Mouse (Mus musculus) liver, embryonic 13.5 days (tissue): ENCODE data around the gene Itpr2. TPM values are rescaled to one million over a fixed set of nuclear protein-coding genes. Genes with fewer than 3 reads are reported as not detected.

ENCODE experiments used
- ATAC-seq: fragments of 200-750 bp; cut with Nextera tagmentation; 2 replicates; pipeline ENCODE4 v1.8.0; 2017; ENCODE audit warnings: low read depth, mild to moderate bottlenecking, moderate number of reproducible peaks, moderate library complexity
- DNase-seq: peaks from one replicate; pipeline ENCODE4 v3.0.0; 2022
- H3K27ac ChIP-seq: fragments of 300-500 bp; sonication (generic); 2 replicates; pipeline ENCODE4 v1.5.1; 2015; ENCODE audit warnings: moderate library complexity, mild to moderate bottlenecking, inconsistent platforms
- H3K27me3 ChIP-seq: fragments of 300-500 bp; sonication (generic); 2 replicates; pipeline ENCODE4 v1.6.1; 2015; ENCODE audit warnings: mild to moderate bottlenecking, inconsistent platforms
- H3K36me3 ChIP-seq: fragments of 300-500 bp; sonication (generic); 2 replicates; pipeline ENCODE4 v1.6.1; 2015; ENCODE audit warnings: mild to moderate bottlenecking, inconsistent platforms
- H3K4me1 ChIP-seq: fragments of 300-500 bp; sonication (generic); replicated peaks from 2 replicates; pipeline ENCODE4 v1.6.1; 2015; ENCODE audit warnings: inconsistent platforms
- H3K4me2 ChIP-seq: fragments of 300-500 bp; sonication (generic); 2 replicates; pipeline ENCODE4 v1.6.1; 2015; ENCODE audit warnings: inconsistent platforms, mild to moderate bottlenecking, moderate library complexity
- H3K4me3 ChIP-seq: fragments of 300-500 bp; sonication (generic); replicated peaks from 2 replicates; pipeline ENCODE4 v1.5.1; 2015; ENCODE audit warnings: mild to moderate bottlenecking, inconsistent platforms
- H3K9ac ChIP-seq: fragments of 300-500 bp; sonication (generic); 2 replicates; pipeline ENCODE4 v1.6.1; 2015; ENCODE audit warnings: mild to moderate bottlenecking, inconsistent platforms
- H3K9me3 ChIP-seq: fragments of 300-500 bp; sonication (generic); replicated peaks from 2 replicates; pipeline ENCODE4 v1.6.1; 2016; ENCODE audit warnings: inconsistent platforms
- whole genome bisulfite sequencing: fragments of 180-500 bp; shearing (Covaris S2); methylation state at CpG from one replicate; pipeline ENCODE4 v1.1.7; 2015; ENCODE audit not compliant: insufficient replicate concordance; 5-methylcytosine and 5-hydroxymethylcytosine counted together
- polyA plus RNA-seq: library from polyadenylated mRNA; unstranded; fragments of >200 nt; fragmentation: Nextera tagmentation; extraction: Ambion mirVana; gene quantifications from 2 replicates; pipeline ENCODE4 v1.2.1, GENCODE M21; 2015

Gene Itpr2
- polyA plus RNA-seq, 1 experiment from 2014 or later = 2.4 TPM

- H3K9me3 ChIP-seq = no peaks in the 10 kb centered on the region
- H3K27ac ChIP-seq = no peak overlapping the region
- no peaks in the 10 kb centered on the region for H3K27me3 ChIP-seq
- no peak for ATAC-seq
- H3K9ac ChIP-seq = no peak overlapping the region
- 68% methylated on average over 3 of the region's 3 CpGs for WGBS
- H3K36me3 ChIP-seq = no peaks in the 10 kb centered on the region
- no peak overlapping the region for H3K4me2 ChIP-seq
- DNase-seq = no peak
- no peak overlapping the region for H3K4me3 ChIP-seq
- H3K4me1 ChIP-seq = no peaks in the 10 kb centered on the region
Observed at GRCm38 (mm10) chr6:146114071-146114470, 388.0 kb downstream of the Itpr2 start.

GRCm38 (mm10) chr6:146113085-146113484 is 388.9 kb downstream of the Itpr2 start:
- Histone ChIP-seq H3K36me3 (no peaks in the 10 kb centered on the region), H3K4me2 (no peak overlapping the region), H3K9ac (no peak overlapping the region), H3K9me3 (no peaks in the 10 kb centered on the region), H3K4me3 (no peak overlapping the region), H3K4me1 (no peaks in the 10 kb centered on the region), H3K27me3 (no peaks in the 10 kb centered on the region), H3K27ac (no peak overlapping the region)
- no peak for ATAC-seq
- DNase-seq = no peak
- WGBS = 70% methylated on average over 4 of the region's 4 CpGs

- no peaks in the 10 kb centered on the region for H3K4me1 ChIP-seq
- ATAC-seq (no peak), DNase-seq (no peak)
- no peak overlapping the region for H3K27ac ChIP-seq
- no peak overlapping the region for H3K9ac ChIP-seq
- WGBS = 66% methylated on average over 7 of the region's 7 CpGs
- H3K4me2 ChIP-seq = no peak overlapping the region
- H3K4me3 ChIP-seq = no peak overlapping the region
- no peaks in the 10 kb centered on the region for H3K9me3 ChIP-seq
- no peaks in the 10 kb centered on the region for H3K27me3 ChIP-seq
- H3K36me3 ChIP-seq = no peaks in the 10 kb centered on the region
Observed at GRCm38 (mm10) chr6:146112211-146112610, 389.8 kb downstream of the Itpr2 start.

- DNase-seq (no peak), ATAC-seq (no peak)
- Histone ChIP-seq H3K4me1 (no peaks in the 10 kb centered on the region), H3K27ac (no peak overlapping the region), H3K36me3 (no peaks in the 10 kb centered on the region), H3K4me3 (no peak overlapping the region), H3K4me2 (no peak overlapping the region), H3K27me3 (no peaks in the 10 kb centered on the region), H3K9ac (no peak overlapping the region), H3K9me3 (no peaks in the 10 kb centered on the region)
- 44% methylated on average over 6 of the region's 6 CpGs for WGBS
Observed at GRCm38 (mm10) chr6:146111781-146112180, 390.2 kb downstream of the Itpr2 start.

- WGBS = 62% methylated on average over 21 of the region's 21 CpGs
- H3K9me3 ChIP-seq = no peaks in the 10 kb centered on the region
- no peak overlapping the region for H3K4me2 ChIP-seq
- DNase-seq (no peak), ATAC-seq (no peak)
- H3K9ac ChIP-seq = no peak overlapping the region
- no peaks in the 10 kb centered on the region for H3K36me3 ChIP-seq
- no peaks in the 10 kb centered on the region for H3K4me1 ChIP-seq
- H3K27ac ChIP-seq = no peak overlapping the region
- H3K27me3 ChIP-seq = no peaks in the 10 kb centered on the region
- H3K4me3 ChIP-seq = no peak overlapping the region
Observed at GRCm38 (mm10) chr6:146110832-146111741, 390.9 kb downstream of the Itpr2 start.

- H3K27me3 ChIP-seq = no peaks in the 10 kb centered on the region
- DNase-seq (no peak), ATAC-seq (no peak)
- H3K9me3 ChIP-seq = no peaks in the 10 kb centered on the region
- H3K4me1 ChIP-seq = no peaks in the 10 kb centered on the region
- no peak overlapping the region for H3K9ac ChIP-seq
- H3K27ac ChIP-seq = no peak overlapping the region
- no peaks in the 10 kb centered on the region for H3K36me3 ChIP-seq
- no peak overlapping the region for H3K4me2 ChIP-seq
- no peak overlapping the region for H3K4me3 ChIP-seq
- 65% methylated on average over 4 of the region's 4 CpGs for whole genome bisulfite sequencing
Observed at GRCm38 (mm10) chr6:146110425-146110824, 391.6 kb downstream of the Itpr2 start.

- Histone ChIP-seq H3K27me3 (no peaks in the 10 kb centered on the region), H3K27ac (no peak overlapping the region), H3K4me1 (no peaks in the 10 kb centered on the region), H3K4me2 (no peak overlapping the region), H3K4me3 (no peak overlapping the region), H3K9me3 (no peaks in the 10 kb centered on the region), H3K36me3 (no peaks in the 10 kb centered on the region), H3K9ac (no peak overlapping the region)
- no peak for ATAC-seq
- no peak for DNase-seq
- 66% methylated on average over 7 of the region's 7 CpGs for WGBS
Observed at GRCm38 (mm10) chr6:146108695-146109094, 393.3 kb downstream of the Itpr2 start.

- Histone ChIP-seq H3K27me3 (no peaks in the 10 kb centered on the region), H3K4me2 (no peak overlapping the region), H3K4me1 (no peaks in the 10 kb centered on the region), H3K9ac (no peak overlapping the region), H3K36me3 (no peaks in the 10 kb centered on the region), H3K4me3 (no peak overlapping the region), H3K9me3 (no peaks in the 10 kb centered on the region), H3K27ac (no peak overlapping the region)
- no peak for ATAC-seq
- 30% methylated on average over 4 of the region's 4 CpGs for WGBS
- DNase-seq = no peak
Observed at GRCm38 (mm10) chr6:146107117-146107832, 394.7 kb downstream of the Itpr2 start.

GRCm38 (mm10) chr6:146083056-146083961 is 418.7 kb downstream of the Itpr2 start:
- no peaks in the 10 kb centered on the region for H3K36me3 ChIP-seq
- H3K9ac ChIP-seq = no peak overlapping the region
- no peak overlapping the region for H3K27ac ChIP-seq
- DNase-seq (no peak), ATAC-seq (no peak)
- H3K4me1 ChIP-seq = peaks cover 11% of the 10 kb centered on the region
- no peaks in the 10 kb centered on the region for H3K27me3 ChIP-seq
- no peak overlapping the region for H3K4me3 ChIP-seq
- H3K9me3 ChIP-seq = no peaks in the 10 kb centered on the region
- WGBS = 63% methylated on average over 15 of the region's 15 CpGs
- H3K4me2 ChIP-seq = no peak overlapping the region

GRCm38 (mm10) chr6:146082476-146082875 is 419.5 kb downstream of the Itpr2 start:
- Histone ChIP-seq H3K9ac (no peak overlapping the region), H3K27me3 (no peaks in the 10 kb centered on the region), H3K4me2 (no peak overlapping the region), H3K36me3 (no peaks in the 10 kb centered on the region), H3K9me3 (no peaks in the 10 kb centered on the region), H3K27ac (no peak overlapping the region), H3K4me3 (no peak overlapping the region), H3K4me1 (peaks cover 11% of the 10 kb centered on the region)
- 68% methylated on average over 9 of the region's 9 CpGs for WGBS
- DNase-seq (no peak), ATAC-seq (no peak)

- no peak overlapping the region for H3K4me2 ChIP-seq
- no peaks in the 10 kb centered on the region for H3K27me3 ChIP-seq
- no peak overlapping the region for H3K9ac ChIP-seq
- no peak overlapping the region for H3K4me3 ChIP-seq
- no peak overlapping the region for H3K27ac ChIP-seq
- H3K4me1 ChIP-seq = peaks cover 11% of the 10 kb centered on the region
- ATAC-seq (no peak), DNase-seq (no peak)
- 78% methylated on average over 8 of the region's 8 CpGs for WGBS
- no peaks in the 10 kb centered on the region for H3K9me3 ChIP-seq
- H3K36me3 ChIP-seq = no peaks in the 10 kb centered on the region
Observed at GRCm38 (mm10) chr6:146081578-146081977, 420.4 kb downstream of the Itpr2 start.
